Mouse (Mus musculus) midbrain, postnatal 0 days (tissue): ENCODE results near the gene Klhl41. TPM values are rescaled to one million over a fixed set of nuclear protein-coding genes. Genes with fewer than 3 reads are reported as not detected.

Experiments
- ATAC-seq: fragments of 200-750 bp; cut with Nextera tagmentation; 2 replicates; pipeline ENCODE4 v1.8.0; 2017; ENCODE audit warnings: moderate number of reproducible peaks, mild to moderate bottlenecking, moderate TSS enrichment, moderate library complexity; ENCODE audit not compliant: low FRiP score
- DNase-seq: peaks from one replicate; pipeline ENCODE4 v3.0.0-alpha.2; 2015; ENCODE audit warnings: low spot score
- H3K27ac ChIP-seq: fragments of 300-500 bp; sonication (generic); 2 replicates; pipeline ENCODE4 v1.5.1; 2014; ENCODE audit warnings: low read depth, mild to moderate bottlenecking, low read length, mixed read lengths
- H3K27me3 ChIP-seq: fragments of 300-500 bp; sonication (generic); 2 replicates; pipeline ENCODE4 v1.6.1; 2014; ENCODE audit warnings: low read length, control low read depth, mixed read lengths; ENCODE audit not compliant: insufficient read depth
- H3K36me3 ChIP-seq: fragments of 300-500 bp; sonication (generic); 2 replicates; pipeline ENCODE4 v1.6.1; 2014; ENCODE audit warnings: low read length, control low read depth, mixed read lengths; ENCODE audit not compliant: insufficient read depth
- H3K4me1 ChIP-seq: fragments of 300-500 bp; sonication (generic); 2 replicates; pipeline ENCODE4 v1.6.1; 2014; ENCODE audit warnings: mild to moderate bottlenecking, control low read depth, antibody characterized with exemption, low read length, mixed read lengths; ENCODE audit not compliant: insufficient read depth
- H3K4me2 ChIP-seq: fragments of 300-500 bp; sonication (generic); 2 replicates; pipeline ENCODE4 v1.6.1; 2014; ENCODE audit warnings: low read depth, mild to moderate bottlenecking, low read length, mixed read lengths; ENCODE audit not compliant: poor library complexity, severe bottlenecking
- H3K4me3 ChIP-seq: fragments of 300-500 bp; sonication (generic); 2 replicates; pipeline ENCODE4 v1.5.1; 2014; ENCODE audit warnings: low read depth, mild to moderate bottlenecking, low read length, moderate library complexity
- H3K9ac ChIP-seq: fragments of 300-500 bp; sonication (generic); replicated peaks from 2 replicates; pipeline ENCODE4 v1.6.1; 2014; ENCODE audit warnings: mild to moderate bottlenecking, low read length, moderate library complexity, mixed read lengths; ENCODE audit not compliant: poor library complexity, severe bottlenecking
- H3K9me3 ChIP-seq: fragments of 300-500 bp; sonication (generic); 2 replicates; pipeline ENCODE4 v1.6.1; 2016; ENCODE audit warnings: low read length, control low read depth
- CTCF ChIP-seq: IDR thresholded peaks from 2 replicates; pipeline ENCODE4 v1.5.1; 2016; ENCODE audit warnings: antibody characterized with exemption, mild to moderate bottlenecking
- WGBS: fragments of 180-500 bp; shearing (Covaris S2); extraction: QIAGEN DNeasy Blood & Tissue Kit; methylation state at CpG from one replicate; pipeline ENCODE4 v1.1.7; 2014; 5-methylcytosine and 5-hydroxymethylcytosine counted together
- polyA plus RNA-seq: library from polyadenylated mRNA; unstranded; fragments of >200 nt; fragmentation: Nextera tagmentation; extraction: Ambion mirVana; gene quantifications from 2 replicates; pipeline ENCODE4 v1.2.1, GENCODE M21; 2015
- total RNA-seq: library from RNA; depleted of rRNA; stranded (reverse); fragments of >200 nt; gene quantifications from 2 replicates; pipeline ENCODE4 v1.2.3, GENCODE M21; 2014

Gene Klhl41
- total and polyA plus RNA-seq, 2 experiments from 2014 or later: not detected

- no peaks in the 10 kb centered on the region for H3K27me3 ChIP-seq
- no peak overlapping the region for H3K9ac ChIP-seq
- ATAC-seq: no peak
- H3K36me3 ChIP-seq: peaks cover 42% of the 10 kb centered on the region
- no peak for DNase-seq
- H3K4me3 ChIP-seq: no peak overlapping the region
- no peak overlapping the region for H3K4me2 ChIP-seq
- no peaks in the 10 kb centered on the region for H3K9me3 ChIP-seq
- no peak overlapping the region for H3K27ac ChIP-seq
- 96% methylated on average over 4 of the region's 4 CpGs for WGBS
- TF ChIP-seq CTCF: no peak
- no peaks in the 10 kb centered on the region for H3K4me1 ChIP-seq
Observed at GRCm38 (mm10) chr2:69659326-69659725, 10.6 kb upstream of the Klhl41 start.

GRCm38 (mm10) chr2:69663827-69664476, 6.0 kb upstream of the Klhl41 start:
- Histone ChIP-seq H3K4me2 (no peak overlapping the region), H3K9ac (no peak overlapping the region), H3K4me3 (no peak overlapping the region), H3K9me3 (no peaks in the 10 kb centered on the region), H3K4me1 (no peaks in the 10 kb centered on the region), H3K27ac (no peak overlapping the region), H3K36me3 (peaks cover 36% of the 10 kb centered on the region), H3K27me3 (no peaks in the 10 kb centered on the region)
- 92% methylated on average over 13 of the region's 13 CpGs for WGBS
- ATAC-seq (no peak), DNase-seq (no peak)
- TF ChIP-seq CTCF: no peak

- Histone ChIP-seq H3K27me3 (no peaks in the 10 kb centered on the region), H3K27ac (no peak overlapping the region), H3K36me3 (peaks cover 22% of the 10 kb centered on the region), H3K4me1 (no peaks in the 10 kb centered on the region), H3K9me3 (no peaks in the 10 kb centered on the region), H3K4me3 (no peak overlapping the region), H3K4me2 (no peak overlapping the region), H3K9ac (no peak overlapping the region)
- WGBS: 96% methylated on average over 4 of the region's 4 CpGs
- ATAC-seq (no peak), DNase-seq (no peak)
- TF ChIP-seq CTCF: no peak
Observed at GRCm38 (mm10) chr2:69667656-69668055, 2.3 kb upstream of the Klhl41 start.

GRCm38 (mm10) chr2:69668414-69668813, 1.5 kb upstream of the Klhl41 start:
- H3K36me3 ChIP-seq: peaks cover 17% of the 10 kb centered on the region
- H3K4me1 ChIP-seq: no peaks in the 10 kb centered on the region
- H3K9me3 ChIP-seq: no peaks in the 10 kb centered on the region
- H3K27ac ChIP-seq: no peak overlapping the region
- no peak overlapping the region for H3K4me3 ChIP-seq
- DNase-seq (no peak), ATAC-seq (no peak)
- H3K4me2 ChIP-seq: no peak overlapping the region
- H3K27me3 ChIP-seq: no peaks in the 10 kb centered on the region
- TF ChIP-seq CTCF: no peak
- no peak overlapping the region for H3K9ac ChIP-seq
- 54% methylated on average over 6 of the region's 6 CpGs for WGBS

GRCm38 (mm10) chr2:69673723-69674122, 3.8 kb downstream of the Klhl41 start:
- no peak for DNase-seq
- no peaks in the 10 kb centered on the region for H3K27me3 ChIP-seq
- no peak overlapping the region for H3K4me2 ChIP-seq
- no peaks in the 10 kb centered on the region for H3K9me3 ChIP-seq
- ATAC-seq: no peak
- no peak overlapping the region for H3K27ac ChIP-seq
- H3K36me3 ChIP-seq: 0 out of 2 replicates have a peak, but pooled peaks cover 2% of the 10 kb centered on the region
- TF ChIP-seq CTCF: no peak
- WGBS: 71% methylated on average over 5 of the region's 5 CpGs
- no peaks in the 10 kb centered on the region for H3K4me1 ChIP-seq
- no peak overlapping the region for H3K4me3 ChIP-seq
- no peak overlapping the region for H3K9ac ChIP-seq

- no peak overlapping the region for H3K27ac ChIP-seq
- H3K9me3 ChIP-seq: no peaks in the 10 kb centered on the region
- H3K4me1 ChIP-seq: no peaks in the 10 kb centered on the region
- no peak overlapping the region for H3K4me3 ChIP-seq
- no peak overlapping the region for H3K9ac ChIP-seq
- no peak overlapping the region for H3K4me2 ChIP-seq
- DNase-seq (no peak), ATAC-seq (no peak)
- WGBS: 92% methylated on average over 9 of the region's 9 CpGs
- no peak for TF ChIP-seq CTCF
- no peaks in the 10 kb centered on the region for H3K27me3 ChIP-seq
- H3K36me3 ChIP-seq: no peaks in the 10 kb centered on the region
Observed at GRCm38 (mm10) chr2:69675266-69675665, 5.3 kb downstream of the Klhl41 start.
